Mouse (Mus musculus) left cerebral cortex, postnatal 25 days (tissue): Measurements from ENCODE around the gene Apol10b. TPM values are rescaled to one million over a fixed set of nuclear protein-coding genes. Genes with fewer than 3 reads are reported as not detected.

Source experiments
- total RNA-seq, 2 experiments: library from RNA; stranded (reverse); gene quantifications; 2 replicates each; pipeline ENCODE4 v1.2.3; 2021

Apol10b gene
- total RNA-seq, 2 experiments from 2014 or later, result not detected

Other genes with a start within 250 kb of the Apol10b start
- gene Apol7a, start 197.0 kb downstream of the Apol10b start, total RNA-seq, result under 1 TPM in 1 of 2 experiments, not detected in 1; 0.50 TPM
- gene Apol9a, start 185.0 kb downstream of the Apol10b start, total RNA-seq, result not detected
- under 1 TPM in 1 of 2 experiments, not detected in 1; 0.28 TPM for gene Apol7b, start 148.6 kb downstream of the Apol10b start, total RNA-seq
- not detected for gene Apol10a, start 119.1 kb downstream of the Apol10b start, total RNA-seq
- not detected for gene Apol11a, start 87.9 kb downstream of the Apol10b start, total RNA-seq
- gene Apol7c, start 62.8 kb downstream of the Apol10b start, total RNA-seq, result not detected
- gene 1700025B11Rik, start 34.2 kb downstream of the Apol10b start, total RNA-seq, result not detected
- gene Gm36245, start 3.1 kb upstream of the Apol10b start, total RNA-seq, result not detected
- not detected for gene Apol11b, start 47.2 kb upstream of the Apol10b start, total RNA-seq
- under 1 TPM in 1 of 2 experiments, not detected in 1; 0.27 TPM for gene Apol7e, start 102.7 kb upstream of the Apol10b start, total RNA-seq
- not detected for gene Apol9b, start 132.9 kb upstream of the Apol10b start, total RNA-seq
- gene Apol8, start 160.9 kb upstream of the Apol10b start, total RNA-seq, result 1 to 10 TPM; 2.2 to 3.3 TPM
- 10 to 100 TPM; 69.9 to 75.5 TPM for gene Myh9, start 246.1 kb upstream of the Apol10b start, total RNA-seq